Mouse (Mus musculus) monocyte, adult 2 months (primary cell): Measurements from ENCODE around the gene Car6.

Source experiments
- DNase-seq, 2 experiments: peaks; one replicate each; pipeline ENCODE4 v3.0.0; 2022; ENCODE audit warnings: low spot score in 2 of 2, low read depth in 1 of 2

Gene Car6

GRCm38 (mm10) chr4:150229747-150230390, 28.7 kb upstream of the Car6 start:
- DNase-seq: no peak

- no peak for DNase-seq
Measured at GRCm38 (mm10) chr4:150228581-150229348, 27.6 kb upstream of the Car6 start.

GRCm38 (mm10) chr4:150226818-150227688, 25.9 kb upstream of the Car6 start:
- no peak for DNase-seq

GRCm38 (mm10) chr4:150225700-150226099, 24.6 kb upstream of the Car6 start:
- no peak for DNase-seq

GRCm38 (mm10) chr4:150223830-150224229, 22.7 kb upstream of the Car6 start:
- DNase-seq: no peak

- DNase-seq: no peak
Measured at GRCm38 (mm10) chr4:150221017-150221640, 20.0 kb upstream of the Car6 start.

- no peak for DNase-seq
Measured at GRCm38 (mm10) chr4:150220584-150220983, 19.5 kb upstream of the Car6 start.

- DNase-seq: no peak
Measured at GRCm38 (mm10) chr4:150219501-150220292, 18.6 kb upstream of the Car6 start.

- DNase-seq: no peak
Measured at GRCm38 (mm10) chr4:150217935-150218334, 16.8 kb upstream of the Car6 start.

- no peak for DNase-seq
Measured at GRCm38 (mm10) chr4:150217042-150217554, 16.0 kb upstream of the Car6 start.

- DNase-seq: no peak
Measured at GRCm38 (mm10) chr4:150216423-150216822, 15.3 kb upstream of the Car6 start.

- DNase-seq: no peak
Measured at GRCm38 (mm10) chr4:150213910-150214309, 12.8 kb upstream of the Car6 start.

GRCm38 (mm10) chr4:150212553-150212971, 11.4 kb upstream of the Car6 start:
- peak; percentile 66 to 76 for DNase-seq

- DNase-seq: no peak
Measured at GRCm38 (mm10) chr4:150211930-150212552, 10.9 kb upstream of the Car6 start.

GRCm38 (mm10) chr4:150210306-150210705, 9.2 kb upstream of the Car6 start:
- no peak for DNase-seq

- DNase-seq: no peak
Measured at GRCm38 (mm10) chr4:150209751-150210150, 8.6 kb upstream of the Car6 start.

GRCm38 (mm10) chr4:150204877-150205276, 3.7 kb upstream of the Car6 start:
- no peak for DNase-seq

GRCm38 (mm10) chr4:150202702-150203101, 1.6 kb upstream of the Car6 start:
- peak; percentile 22 to 49 for DNase-seq

GRCm38 (mm10) chr4:150198268-150198667, 2.9 kb downstream of the Car6 start:
- no peak for DNase-seq

GRCm38 (mm10) chr4:150193915-150194314, 7.2 kb downstream of the Car6 start:
- DNase-seq: peak; percentile 18 to 68
